Mouse (Mus musculus) lung, postnatal 10 days (tissue): Measurements from ENCODE around the gene Lrrc4b.
A peak's percentile ranks its signal among the peaks of the same experiment; 100 is the strongest.

Experiments used
- DNase-seq: peaks from one replicate; pipeline ENCODE4 v3.0.0; 2021

Gene Lrrc4b

GRCm38 (mm10) chr7:44437188-44437587 is 8.4 kb downstream of the Lrrc4b start:
- DNase-seq: no peak

- no peak for DNase-seq
Observed at GRCm38 (mm10) chr7:44437933-44438332, 9.1 kb downstream of the Lrrc4b start.

DNA sequence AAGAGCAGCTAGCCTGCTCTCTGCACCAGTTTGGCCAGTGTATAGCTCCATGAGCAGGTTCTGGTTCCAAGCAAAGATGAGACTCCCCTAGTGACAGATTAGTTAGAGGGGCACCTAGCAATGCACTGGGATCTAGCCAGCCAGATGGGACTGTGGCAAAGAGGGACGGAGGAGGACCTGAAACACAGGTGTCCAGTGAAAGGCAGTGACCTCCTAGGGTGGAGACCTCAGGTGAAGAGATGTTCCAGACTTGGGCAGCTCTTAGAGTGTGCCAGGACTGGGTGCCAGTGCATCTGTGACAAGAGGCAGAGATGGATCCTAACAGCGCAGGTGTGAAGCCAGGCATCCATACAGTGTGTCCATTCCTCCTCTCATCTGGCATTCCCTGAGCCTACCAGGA is 10.9 kb downstream of the Lrrc4b start:
- DNase-seq: no peak

DNA sequence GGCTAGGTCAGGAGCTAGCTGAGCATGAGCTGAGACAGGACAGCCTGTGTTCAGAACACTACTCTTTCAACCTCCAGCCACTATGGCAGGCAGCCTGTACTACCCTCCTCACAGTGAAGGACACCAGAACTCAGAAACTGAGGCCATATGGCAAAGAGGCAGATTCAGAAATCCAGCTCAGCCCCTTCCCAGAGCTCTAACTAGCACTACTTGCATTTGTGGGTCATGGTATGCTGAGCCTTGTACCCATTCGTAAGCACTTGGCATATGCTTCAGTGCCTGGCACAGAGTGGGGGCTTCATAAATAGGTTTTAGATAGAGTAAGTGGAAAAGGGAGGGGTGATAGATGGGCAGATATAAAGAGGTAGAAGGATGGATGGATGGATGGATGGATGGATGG is 11.7 kb downstream of the Lrrc4b start:
- no peak for DNase-seq

GRCm38 (mm10) chr7:44441180-44441579 is 12.4 kb downstream of the Lrrc4b start:
- DNase-seq: no peak

DNA sequence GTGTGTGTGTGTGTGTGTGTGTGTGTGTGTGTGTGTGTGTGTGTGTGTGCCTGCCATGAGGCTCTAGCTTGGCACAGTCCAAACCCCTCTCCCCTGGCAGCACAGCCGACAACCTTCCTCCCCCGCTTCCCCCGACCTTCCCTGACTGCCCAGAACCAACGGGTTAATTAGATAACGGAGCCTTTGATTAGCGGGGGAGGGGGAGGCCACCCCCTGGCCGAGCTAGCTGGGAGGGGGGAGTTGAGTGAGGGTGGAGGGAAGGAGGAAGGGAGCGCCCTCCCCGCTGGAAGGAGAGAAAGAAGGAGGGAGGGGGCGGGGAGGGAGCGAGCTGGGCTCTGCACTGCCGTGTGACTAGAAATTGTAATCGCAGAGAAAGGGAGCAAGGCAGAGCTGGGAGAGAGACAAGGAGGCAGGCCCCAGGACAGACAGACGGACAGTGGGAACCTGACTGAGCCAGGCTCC is 12.9 kb downstream of the Lrrc4b start:
- DNase-seq: peak; percentile 16

- DNase-seq: no peak
Observed at GRCm38 (mm10) chr7:44442407-44442821, 13.6 kb downstream of the Lrrc4b start.

GRCm38 (mm10) chr7:44443268-44444173 is 14.7 kb downstream of the Lrrc4b start:
- DNase-seq: no peak

- DNase-seq: no peak
Observed at GRCm38 (mm10) chr7:44444886-44445527, 16.2 kb downstream of the Lrrc4b start.

GRCm38 (mm10) chr7:44445528-44445923 is 16.7 kb downstream of the Lrrc4b start:
- no peak for DNase-seq

GRCm38 (mm10) chr7:44446070-44446855 is 17.4 kb downstream of the Lrrc4b start:
- no peak for DNase-seq

DNA sequence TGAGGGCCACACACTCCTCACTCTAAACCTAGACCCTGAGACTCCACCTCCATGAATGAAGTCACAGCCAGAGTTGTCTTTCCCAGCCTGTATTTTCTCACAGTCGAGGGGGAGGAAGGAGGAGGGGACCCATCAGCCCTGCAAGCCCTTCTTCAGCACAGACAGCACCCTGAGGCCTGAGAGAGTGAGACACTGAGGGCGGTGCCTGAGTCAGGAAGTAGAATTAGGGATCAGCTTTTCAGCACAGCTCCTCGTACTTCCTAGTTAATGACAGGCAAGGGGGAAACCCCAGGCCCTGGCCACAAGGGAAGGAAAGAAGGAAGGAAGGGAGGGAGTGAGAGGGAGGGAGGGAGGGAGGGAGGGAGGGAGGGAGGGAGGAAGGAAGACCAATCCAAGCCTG is 24.4 kb downstream of the Lrrc4b start:
- DNase-seq: peak; percentile 37

- DNase-seq: no peak
Observed at GRCm38 (mm10) chr7:44456302-44456701, 27.5 kb downstream of the Lrrc4b start.

- DNase-seq: no peak
Observed at GRCm38 (mm10) chr7:44460067-44460466, 31.2 kb downstream of the Lrrc4b start.

DNA sequence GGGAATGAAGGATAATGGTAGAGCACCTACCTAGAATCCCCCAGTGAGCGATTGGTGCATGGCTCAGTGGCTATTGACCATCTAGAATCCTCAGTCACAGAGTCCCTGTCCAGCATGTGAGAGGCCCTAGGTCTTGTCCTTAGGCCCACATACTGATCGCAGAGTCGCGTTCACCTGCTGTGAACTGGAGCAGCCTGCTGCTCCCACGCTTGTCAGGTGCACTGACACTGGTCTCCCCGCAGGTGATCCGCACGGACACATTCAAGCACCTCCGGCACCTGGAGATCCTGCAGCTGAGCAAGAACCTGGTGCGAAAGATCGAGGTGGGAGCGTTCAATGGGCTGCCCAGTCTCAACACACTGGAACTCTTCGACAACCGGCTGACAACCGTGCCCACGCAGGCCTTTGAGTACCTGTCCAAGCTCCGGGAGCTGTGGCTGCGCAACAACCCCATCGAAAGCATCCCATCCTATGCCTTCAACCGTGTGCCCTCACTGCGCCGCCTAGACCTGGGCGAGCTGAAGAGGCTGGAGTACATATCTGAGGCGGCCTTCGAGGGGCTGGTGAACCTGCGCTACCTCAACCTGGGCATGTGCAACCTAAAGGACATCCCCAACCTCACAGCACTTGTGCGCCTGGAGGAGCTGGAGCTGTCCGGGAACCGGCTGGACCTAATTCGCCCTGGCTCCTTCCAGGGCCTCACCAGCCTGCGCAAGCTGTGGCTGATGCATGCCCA is 32.1 kb downstream of the Lrrc4b start:
- DNase-seq: no peak

- DNase-seq: no peak
Observed at GRCm38 (mm10) chr7:44461503-44462217, 32.8 kb downstream of the Lrrc4b start.

DNA sequence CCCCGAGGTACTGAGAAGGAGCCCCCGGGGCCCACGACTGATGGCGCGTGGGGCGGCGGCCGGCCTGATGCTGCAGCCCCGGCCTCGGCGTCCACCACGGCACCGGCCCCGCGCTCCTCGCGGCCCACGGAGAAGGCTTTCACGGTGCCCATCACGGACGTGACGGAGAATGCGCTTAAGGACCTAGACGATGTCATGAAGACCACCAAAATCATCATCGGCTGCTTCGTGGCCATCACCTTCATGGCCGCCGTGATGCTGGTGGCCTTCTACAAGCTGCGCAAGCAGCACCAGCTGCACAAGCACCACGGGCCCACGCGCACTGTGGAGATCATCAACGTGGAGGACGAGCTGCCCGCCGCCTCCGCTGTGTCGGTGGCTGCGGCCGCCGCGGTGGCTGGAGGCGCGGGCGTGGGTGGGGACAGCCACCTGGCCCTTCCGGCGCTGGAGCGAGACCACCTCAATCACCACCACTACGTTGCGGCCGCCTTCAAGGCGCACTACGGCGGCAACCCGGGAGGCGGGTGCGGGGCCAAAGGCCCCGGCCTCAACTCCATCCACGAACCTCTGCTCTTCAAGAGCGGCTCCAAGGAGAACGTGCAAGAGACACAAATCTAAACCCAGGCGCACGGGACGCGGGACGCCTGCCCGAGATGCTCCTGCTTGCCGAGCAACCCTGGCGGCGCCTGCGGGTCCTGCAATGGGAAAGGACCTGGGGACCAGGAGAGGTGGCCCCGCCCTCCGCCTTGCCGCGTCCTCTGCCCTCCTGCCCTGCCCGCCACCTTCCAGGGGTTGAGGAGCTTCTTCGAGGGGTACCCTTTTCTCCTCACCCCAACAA is 33.6 kb downstream of the Lrrc4b start:
- DNase-seq: peak; percentile 43

DNA sequence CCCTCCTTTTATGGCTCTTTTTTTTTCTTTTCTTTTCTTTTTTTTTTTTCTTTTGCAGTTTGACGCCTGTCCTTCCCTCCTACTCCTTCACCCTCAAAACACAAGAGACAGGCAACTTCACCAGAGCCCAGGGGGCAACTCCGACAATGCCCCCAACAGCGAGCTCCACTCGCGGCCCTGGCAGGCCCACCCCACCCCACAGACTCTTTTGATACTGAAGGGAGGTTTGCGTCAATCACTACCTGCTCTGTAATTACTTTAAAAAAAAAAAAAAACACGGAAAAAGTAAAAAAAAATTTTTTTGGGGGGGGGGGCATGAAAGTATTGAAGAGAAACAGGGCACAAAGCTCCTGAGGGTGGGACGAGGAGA is 34.2 kb downstream of the Lrrc4b start:
- DNase-seq: no peak

DNA sequence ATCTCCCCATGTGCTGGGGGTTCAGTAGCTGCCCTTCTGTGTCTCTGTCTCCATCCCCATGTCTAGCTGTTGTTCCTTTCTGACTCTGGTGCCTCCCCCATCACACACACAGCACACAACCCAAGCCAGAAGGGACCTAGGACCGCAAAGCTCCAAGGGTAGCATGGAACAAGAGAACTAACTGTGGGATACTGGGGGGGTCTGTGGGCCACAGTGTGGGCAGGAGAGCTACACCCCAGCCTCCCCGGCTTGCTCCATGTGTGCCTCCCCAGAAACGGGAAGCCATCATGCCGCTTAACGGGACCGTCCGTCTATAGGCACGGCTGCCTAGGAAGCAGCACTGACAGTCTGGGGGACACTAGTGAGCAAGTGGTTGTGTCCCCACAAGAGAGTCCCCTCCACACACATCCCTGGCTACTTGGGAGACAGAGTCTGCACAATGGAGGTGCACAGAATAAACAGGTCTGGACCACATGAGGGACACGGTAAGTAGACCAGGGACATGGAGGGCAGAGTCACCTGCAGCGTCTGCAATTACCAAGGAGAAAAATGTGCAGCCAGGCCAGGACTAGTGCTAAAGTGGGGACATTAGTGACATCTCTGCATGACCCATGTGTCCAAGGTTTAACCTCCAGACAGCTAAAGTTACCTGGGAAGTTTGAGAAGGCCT is 34.9 kb downstream of the Lrrc4b start:
- no peak for DNase-seq

DNA sequence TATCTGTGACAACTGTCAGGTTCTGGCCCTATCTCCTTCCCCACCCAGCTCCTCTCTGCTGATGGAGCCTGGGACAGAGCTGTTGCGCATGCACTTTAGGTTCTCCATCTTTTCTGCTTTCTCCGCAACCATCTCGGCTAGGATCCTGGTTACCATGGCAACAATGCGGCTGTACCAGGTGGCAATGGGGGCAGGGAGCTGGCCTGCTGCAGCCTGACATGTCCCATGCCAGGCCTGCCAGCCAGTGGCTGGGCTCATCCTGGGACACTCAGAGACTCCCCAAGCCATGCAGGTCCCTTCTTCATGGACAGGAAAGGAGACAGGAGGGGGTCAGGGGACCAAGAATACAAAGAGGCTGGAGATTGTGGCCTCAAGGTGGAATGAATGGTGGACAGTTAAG is 35.7 kb downstream of the Lrrc4b start:
- no peak for DNase-seq

DNA sequence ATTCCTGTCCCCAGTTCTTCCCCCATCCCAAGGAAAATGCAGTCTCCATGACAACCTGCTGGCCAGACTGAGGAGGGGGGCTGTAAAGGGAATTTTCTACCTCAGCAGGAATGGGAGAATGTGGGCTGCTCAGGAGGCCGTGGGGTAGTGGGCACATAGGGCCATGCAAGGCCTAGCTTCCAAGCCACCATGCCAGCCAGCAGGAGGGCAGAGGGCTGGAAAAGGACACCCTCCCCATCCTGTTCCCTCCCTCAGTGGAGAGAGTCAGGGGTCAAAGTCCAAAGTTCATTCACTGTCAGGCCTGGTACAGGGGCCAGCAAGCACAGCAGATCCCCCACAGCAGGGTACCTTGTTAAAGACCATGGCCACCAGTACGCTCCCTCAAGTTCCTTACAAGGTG is 36.3 kb downstream of the Lrrc4b start, which contains the start of gene Aspdh:
Gene Aspdh (plus strand): TSS at position 281 of the 400 bp plus-strand sequence.
- no peak for DNase-seq
